Mouse (Mus musculus): Measurements from ENCODE around the gene Slc25a12.

The Slc25a12 gene

DNA sequence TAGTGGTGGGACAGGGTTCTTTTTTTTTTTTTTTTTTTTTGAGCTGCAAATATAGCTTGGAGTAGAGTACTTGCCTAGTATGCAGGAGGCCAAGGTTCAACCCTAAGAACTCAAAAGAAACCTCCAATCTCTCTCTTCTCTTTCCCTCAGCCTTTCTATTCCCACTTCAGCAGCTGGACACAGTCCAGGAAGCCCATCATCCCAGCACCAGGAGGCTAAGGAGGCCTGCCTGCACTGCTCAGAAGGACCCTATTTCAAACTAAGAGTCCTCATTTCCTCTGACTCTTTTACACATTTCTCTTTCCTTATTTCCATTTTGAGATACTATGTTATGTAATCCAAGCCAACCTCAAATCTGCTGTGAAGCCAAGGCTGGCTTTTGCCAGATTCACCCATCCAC, 64.3 kb downstream of the Slc25a12 start:
- no peak for DNase-seq

DNA sequence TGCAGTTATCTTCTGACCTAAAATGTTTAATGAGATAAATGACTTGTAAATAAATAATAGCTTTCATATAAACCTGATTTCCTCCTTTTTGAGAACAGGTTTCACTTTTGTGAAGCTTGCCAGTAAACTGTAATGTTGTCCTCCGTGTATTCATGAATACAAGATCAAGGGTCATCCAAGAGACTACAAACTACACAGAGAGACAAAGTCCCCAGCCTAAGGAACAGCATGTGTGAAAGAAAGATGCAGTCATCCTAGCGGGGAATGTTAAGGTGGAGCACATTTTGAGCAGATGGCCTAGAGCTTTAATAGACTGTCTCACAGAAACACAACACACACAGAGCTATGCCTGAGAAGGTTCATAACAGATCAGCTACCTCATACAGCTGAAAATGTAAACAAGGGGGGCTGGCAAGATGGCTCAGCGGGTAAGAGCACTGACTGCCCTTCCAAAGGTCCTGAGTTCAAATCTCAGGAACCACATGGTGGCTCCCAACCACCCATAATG, 65.3 kb downstream of the Slc25a12 start:
- no peak for DNase-seq

DNA sequence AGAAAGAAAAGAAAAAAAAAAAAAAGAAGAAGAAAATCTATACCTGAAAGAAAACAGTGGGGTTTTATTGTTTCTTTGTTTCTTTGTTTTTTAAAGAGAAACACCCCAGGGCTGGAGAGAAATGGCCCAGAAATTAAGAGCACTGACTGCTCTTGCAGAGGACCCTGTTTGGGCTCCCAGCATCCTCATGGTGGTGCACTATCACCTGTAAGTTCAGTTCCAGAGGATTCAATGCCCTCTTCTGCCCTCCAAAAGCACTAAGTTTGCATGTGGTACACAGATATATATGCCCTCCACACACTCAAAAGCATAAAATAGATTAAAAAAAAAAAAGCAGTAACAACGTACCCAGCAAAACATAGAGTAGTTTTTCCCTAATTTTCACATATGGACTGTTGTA, 68.8 kb downstream of the Slc25a12 start:
- peak; percentile 23 for DNase-seq

DNA sequence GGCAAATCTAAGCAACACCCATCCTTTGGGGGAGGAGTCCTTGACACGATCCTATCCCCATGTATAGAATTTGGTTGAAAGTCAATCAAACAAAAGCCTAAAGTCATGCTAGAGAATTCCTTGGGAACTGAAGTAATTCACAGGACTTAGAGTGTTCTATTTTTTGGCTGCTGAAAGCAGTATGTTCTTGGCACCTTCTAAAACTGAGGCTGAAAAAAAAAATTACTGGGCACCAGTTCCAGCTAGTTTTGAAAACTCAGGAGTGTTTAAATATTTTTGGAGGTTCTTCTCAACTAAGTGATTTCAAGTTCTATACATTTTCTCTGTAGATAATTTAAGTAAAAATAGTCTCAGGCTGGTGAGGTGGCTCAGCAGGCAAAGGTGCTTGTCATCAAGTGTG, 70.0 kb downstream of the Slc25a12 start:
- DNase-seq, result no peak

DNA sequence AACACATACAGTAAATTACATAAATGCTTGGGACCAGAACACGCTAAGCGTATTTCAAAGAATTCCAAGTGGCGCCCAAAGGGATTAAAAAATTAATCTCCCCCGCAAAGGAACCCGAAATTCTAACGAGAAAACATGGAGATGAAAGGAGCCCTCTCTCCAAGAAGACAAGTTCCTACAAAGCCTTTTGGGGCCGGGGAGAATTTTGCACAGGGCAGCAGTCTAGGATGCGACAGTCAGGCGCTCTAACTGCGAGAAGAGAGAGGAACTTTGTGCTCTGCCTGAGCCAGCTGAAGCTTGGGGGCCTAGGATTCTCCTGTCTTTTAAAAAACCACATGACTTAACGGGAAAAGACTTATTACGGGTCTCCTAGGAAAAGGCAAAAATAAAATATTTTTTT, 71.7 kb downstream of the Slc25a12 start:
- DNase-seq, result no peak

DNA sequence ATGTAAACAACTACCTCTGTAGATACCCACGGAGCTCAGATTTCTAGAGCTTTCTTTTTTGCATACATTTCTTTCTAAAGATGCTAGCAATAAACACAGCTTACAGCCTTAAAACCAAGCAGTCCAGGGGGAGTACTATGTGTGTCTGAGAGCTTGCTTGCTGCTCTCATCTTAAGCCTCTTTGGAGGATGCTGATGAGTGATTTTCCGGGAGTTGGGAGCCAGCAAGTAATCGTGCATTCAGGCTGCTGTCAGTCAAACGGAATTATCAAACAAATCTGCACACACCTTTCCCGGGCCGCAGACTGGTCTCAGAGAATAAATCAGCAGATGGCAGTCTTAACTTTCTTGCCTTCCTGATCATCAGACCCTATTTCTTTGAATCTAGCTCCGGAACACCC, 73.1 kb downstream of the Slc25a12 start:
- DNase-seq, result no peak

DNA sequence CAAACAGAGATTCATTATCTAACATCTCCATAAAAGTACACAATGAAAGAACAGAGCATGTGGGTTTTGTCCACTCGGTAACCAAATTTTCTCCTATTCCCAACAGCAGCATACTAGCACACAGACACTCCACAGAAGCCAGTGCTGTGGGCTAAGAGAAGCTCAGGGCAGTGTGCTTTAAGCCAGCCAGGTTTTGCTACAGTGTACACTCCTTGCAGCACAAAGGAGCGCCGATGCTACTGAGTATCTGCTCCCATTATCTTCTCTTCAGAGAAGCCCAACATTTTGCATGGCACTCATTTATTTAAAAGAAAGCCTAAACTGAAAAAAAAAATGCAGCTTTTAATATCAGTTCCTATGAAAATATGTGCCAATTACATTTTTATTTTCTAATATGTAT, 73.6 kb downstream of the Slc25a12 start:
- DNase-seq, result no peak

DNA sequence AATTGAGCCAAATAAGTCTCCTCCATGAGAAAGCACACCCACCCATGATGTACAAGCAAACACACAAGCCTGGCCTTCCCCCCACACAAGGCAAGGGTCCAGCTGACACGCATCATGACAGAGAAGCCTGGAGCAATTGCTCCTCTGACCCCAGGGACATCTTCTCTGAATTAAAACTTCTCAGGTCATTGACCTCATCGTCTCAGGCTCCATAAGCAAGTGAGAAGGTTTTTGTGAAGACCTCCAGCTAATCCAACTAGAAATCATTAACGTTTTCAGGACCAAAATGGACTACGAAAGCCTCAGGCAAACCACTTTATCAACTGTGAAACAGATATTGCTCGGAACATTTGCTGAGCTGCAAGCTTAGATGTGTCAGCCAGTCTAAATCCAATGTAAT, 76.0 kb downstream of the Slc25a12 start:
- no peak for DNase-seq

DNA sequence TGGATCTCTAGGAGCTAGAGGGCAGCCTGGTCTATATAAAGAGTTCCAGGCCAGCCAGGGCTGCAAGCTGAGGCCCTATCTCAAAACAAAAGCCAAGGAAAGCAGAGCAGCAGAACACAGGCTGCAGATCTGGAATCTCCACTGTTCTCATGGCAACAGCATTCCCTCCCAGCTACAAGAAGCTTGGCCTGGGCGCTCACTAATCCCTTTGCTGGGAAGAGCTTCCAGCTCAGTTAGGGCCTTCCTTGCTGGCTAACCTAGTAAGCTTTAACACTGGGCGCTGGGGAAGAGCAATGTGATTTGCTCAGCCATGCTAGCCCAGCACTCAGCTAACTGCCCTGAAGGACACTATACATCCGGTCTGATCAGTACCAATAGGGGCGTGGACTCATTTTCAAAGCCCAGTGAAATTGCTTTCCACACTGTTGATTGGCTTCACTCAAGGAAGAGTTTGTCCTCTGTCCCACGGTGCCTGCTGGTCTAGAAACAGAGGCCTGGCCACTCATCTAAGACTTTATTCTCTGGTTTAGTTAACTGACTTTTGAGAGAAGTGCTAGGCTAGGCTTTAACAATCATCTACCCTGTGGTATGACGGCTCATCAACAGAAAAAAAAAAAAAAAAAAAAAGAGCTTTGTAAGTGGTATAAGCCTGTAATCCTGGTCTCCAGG, 77.3 kb downstream of the Slc25a12 start:
- DNase-seq, result no peak

DNA sequence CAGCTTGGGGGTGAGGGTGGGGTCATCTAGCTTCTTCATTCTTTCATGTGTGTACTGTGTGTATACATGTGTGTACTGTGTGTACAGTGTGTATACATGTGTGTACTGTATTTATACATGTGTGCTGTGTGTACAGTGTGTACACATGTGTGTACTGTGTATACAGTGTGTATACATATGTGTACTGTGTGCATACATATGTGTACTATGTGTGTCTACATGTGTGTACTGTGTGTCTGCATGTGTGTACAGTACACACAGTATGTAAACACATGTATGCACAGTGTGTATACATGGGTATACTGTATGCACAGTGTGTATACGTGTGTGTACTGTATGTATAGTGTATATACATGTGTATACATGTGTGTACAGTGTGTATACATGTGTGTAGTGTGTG, 85.6 kb downstream of the Slc25a12 start:
- DNase-seq, result no peak

DNA sequence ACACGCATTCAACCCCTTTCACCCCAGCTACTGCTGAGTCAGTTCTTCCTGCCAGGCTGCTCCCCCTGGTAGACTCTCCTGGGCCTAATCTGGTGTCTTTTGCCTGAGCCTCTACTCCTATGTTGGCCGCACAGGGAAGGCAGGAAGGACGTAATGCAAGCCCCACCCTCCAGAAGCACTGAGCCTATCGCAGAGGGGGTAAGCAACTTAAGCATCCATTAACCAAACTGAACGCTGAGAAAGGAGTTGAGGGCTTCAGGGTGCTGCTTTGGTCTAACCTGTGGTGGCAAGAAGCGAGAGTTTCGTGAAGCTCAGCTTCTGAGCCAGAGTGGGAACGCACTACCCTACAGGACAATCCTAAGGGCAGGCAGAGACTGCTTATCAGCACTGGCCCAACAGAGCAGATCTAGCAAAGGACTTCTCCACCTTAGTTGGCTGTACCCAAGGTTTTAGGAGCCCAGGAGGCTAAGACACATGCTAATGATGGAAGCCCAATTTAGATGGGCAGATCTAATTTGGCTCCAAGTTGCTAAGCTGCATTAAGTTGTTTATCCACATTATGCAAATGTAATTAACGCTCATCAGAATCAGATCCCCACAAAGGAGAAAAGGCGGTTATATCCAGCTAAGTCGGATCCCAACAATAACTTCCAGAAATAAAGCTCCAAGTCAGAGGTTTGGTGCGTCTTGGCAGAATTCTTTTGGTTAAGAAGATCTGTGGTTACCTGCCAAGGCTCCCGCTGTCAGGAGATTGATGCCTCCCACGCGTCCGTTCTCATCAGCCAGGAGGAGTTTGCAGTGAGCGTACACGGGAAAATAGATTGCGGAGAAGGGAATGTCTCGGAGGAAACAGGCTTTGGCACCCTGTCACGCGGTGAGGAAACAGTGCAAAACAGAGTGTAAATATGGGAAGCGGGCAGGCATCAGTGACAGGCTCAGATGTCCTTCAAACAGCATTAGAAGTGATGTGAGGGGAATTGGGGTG, 88.5 kb downstream of the Slc25a12 start:
- DNase-seq, result no peak

DNA sequence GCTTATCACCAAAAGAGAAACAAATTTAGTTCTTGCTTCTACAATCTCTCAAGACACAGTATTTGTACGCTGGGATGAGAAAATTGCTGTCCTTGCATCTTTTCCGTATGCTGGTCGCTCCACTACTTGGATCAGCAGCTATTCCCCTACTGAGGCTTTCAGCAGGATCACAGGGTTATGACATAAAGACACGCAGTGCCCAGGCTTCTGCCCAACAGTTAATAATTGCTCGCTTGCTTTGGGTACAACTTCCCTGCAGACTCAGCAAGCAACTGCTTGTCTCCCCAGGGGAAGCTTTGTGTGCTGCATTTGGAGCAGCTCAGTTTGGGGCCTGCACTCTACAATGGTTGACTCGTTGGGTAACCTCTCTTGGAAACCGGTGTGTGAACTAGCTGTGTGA, 91.8 kb downstream of the Slc25a12 start:
- no peak for DNase-seq

DNA sequence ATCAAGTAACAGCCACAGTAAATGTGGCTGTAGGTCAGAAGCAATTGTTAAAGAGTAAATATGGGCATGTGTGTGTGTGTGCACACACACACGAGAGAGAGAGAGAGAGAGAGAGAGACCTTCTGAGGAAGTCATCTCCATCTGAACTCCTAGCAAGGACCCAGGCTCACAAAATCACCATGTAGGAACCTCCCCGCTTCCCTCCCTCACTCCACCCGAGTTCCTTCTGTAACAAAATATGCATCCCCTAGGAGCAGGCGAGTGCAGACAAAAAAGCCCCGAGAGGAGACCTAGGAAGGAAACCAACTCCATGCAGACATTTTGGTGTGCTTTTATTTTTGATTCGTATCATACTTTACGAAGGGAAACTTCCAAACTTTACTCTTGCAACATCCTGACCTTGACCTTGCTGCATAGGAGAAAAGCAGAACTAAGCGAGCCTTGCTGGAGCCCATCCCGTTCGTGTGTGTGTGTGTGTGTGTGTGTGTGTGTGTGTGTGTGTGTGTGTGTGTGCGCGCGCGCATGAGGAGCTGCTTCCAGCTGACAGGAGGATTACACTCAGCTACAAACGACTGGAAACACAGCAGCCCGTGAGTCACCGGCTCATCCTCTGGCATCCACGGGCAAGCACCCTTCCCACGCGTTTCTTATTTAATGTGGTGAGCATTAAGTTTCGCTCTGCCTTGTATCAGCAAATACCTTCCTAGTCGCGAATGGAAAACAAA, 93.4 kb downstream of the Slc25a12 start:
- DNase-seq, result peak; percentile 58

DNA sequence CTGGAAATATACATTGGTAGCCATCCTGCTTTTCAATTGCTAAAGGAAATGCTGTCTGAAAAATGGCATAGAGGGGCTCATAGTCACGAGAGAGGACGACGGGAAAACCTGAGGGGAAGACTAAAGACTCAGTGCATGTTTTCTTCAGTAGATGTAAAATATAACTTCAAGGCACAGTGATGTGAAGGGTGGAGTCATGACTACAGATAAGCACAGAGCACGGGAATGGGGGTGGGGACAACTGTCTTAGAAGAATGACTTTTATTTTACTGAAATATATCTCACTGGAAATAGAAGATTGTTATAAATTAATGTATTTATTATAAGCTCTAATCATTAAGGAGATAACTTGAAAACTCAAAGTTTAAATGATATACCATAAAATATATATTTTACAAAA, 97.5 kb downstream of the Slc25a12 start:
- DNase-seq, result no peak

DNA sequence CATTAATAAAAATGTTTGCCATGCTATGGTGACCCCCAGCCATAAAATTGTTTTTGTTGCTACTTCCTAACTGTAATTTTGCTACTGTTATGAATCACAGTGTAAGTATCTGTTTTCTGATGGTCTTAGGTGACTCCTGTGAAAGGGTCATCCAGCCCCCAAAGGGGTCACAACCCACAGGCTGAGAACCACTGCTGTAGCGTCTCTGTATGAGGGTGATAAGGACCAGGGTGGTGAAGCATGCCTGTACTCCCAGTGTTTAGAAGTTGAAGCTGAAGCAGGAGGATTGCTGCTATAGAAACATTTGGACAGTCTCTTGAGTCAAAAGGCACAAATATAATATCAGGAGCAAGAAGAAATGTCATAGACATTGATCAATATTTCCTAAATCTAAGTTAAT, 98.2 kb downstream of the Slc25a12 start:
- DNase-seq, result no peak

DNA sequence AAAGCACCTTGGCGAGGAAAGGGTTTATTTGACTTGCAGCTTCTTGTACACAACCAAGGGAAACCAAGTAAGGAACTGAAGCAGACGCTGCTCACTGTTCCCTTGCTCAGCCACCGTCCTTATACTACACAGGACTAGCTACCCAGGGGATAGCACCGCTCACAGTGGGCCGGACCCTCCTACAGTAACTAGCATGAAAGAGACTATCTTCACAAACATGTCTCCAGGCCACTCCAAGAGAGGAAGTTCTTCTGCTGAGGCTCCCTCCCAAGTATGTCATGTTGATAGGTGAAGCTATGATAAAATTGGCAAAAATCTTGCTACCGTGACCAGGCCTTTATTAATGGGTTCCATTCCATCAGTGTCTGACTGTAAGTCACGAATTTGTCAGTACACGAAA, 98.9 kb downstream of the Slc25a12 start:
- no peak for DNase-seq

DNA sequence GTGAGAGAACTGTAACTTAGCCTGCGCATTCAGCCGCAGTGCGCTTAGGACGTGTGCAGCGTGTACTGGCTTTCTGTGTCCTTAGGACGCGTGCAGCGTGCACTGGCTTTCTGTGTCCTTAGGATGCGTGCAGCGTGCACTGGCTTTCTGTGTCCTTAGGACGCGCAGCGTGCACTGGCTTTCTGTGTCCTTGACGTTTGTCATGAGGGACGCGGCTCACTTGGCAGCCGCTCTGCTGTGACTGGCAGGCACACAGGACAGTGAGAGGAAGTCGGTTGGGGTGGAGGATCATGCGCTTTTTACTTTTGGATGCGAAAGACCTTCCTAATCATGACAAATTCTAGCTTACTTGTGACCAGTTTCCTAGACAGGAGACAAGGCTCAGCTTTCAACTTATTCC, 103.0 kb downstream of the Slc25a12 start:
- no peak for DNase-seq

DNA sequence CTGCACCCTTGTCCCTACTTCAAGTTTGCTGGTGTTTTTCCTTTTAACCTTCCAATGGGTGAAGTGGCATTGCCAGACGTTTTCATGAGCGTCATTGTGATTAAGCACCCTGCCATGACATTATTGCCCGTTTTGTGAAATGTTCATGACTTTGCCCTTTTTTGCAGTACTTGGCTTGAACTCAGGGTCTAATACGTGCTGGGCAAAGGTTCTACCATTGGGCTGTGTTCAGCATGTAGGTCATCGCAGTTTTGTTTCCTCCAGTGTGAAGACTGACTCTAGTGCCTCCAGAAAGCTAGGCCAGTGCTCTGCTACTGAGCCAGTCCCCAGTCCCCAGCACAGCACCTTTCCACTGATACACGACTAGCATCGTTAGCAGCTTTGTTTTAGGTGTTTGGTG, 111.0 kb downstream of the Slc25a12 start:
- no peak for DNase-seq

DNA sequence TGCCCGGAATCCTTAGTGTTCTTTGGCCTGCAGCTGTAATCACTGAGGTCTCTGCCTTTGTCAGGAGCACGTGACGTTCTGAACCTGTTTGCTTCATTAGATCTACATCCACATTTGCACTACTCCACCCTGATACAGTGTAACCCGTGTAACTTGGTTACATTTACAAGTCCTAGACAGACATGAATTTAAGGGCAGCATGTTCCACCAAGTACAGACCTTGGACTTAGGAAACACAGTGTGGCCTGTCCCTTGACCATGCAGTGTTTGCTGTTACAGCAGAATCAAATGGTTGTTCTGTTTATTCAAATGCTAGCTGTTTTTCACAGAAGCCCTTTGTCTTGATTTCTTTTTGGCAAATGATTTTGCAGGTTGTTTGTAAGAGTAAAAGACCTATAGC, 112.7 kb downstream of the Slc25a12 start:
- DNase-seq, result no peak

DNA sequence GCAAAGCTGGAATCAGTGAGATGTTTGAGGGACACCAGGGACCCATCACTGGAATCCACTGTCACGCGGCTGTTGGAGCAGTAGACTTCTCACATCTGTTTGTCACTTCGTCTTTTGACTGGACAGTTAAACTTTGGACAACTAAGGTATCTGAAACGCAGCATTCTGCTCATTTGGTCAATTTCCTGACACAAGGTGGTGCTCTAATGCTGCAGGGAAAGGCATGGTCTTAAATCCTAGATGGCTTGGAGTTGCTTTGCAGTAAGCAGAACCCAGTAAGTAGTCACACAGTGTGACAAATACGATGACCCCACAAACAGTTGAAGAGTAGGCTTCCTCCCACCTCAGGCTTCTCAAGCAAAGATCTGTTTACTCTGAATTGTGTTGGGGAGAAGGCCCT, 116.7 kb downstream of the Slc25a12 start:
- DNase-seq, result no peak

DNA sequence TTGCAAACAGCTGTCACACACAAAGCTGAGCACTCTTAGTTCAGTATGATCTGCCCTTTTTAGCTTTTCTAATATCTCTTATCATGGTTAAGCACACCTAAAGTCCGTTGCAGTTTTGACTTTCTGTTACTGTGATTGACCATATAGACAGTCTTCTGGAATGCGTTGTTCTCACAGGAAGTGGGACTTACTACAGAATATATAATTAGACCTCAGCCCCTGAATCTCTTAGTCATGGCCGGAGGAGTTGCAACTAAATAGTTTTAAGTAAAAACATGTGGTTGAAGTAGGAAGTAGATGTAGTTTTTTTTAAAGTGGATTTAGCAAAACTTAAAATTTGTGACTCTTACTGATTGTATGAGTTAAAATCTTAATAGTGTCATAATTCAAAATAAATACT, 119.5 kb downstream of the Slc25a12 start:
- DNase-seq, result no peak

DNA sequence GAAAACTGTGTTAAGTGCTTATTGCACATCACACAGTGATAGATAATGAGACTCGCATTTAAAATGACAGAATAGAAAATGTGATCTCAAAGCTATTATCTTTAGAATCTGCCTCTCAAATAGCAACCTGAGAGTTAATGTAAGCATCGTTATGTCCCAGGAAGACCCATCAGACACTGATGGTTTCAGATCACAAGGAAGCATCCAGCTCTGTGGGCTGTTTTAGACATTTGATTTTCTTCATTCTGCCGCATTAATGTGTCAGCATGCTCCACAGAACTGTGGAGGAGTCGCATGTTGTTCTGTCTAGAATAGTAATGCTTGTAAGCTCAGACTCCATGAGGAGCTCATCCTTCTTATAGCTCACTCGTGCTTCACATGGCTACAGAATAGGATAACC, 121.5 kb downstream of the Slc25a12 start:
- DNase-seq, result no peak

DNA sequence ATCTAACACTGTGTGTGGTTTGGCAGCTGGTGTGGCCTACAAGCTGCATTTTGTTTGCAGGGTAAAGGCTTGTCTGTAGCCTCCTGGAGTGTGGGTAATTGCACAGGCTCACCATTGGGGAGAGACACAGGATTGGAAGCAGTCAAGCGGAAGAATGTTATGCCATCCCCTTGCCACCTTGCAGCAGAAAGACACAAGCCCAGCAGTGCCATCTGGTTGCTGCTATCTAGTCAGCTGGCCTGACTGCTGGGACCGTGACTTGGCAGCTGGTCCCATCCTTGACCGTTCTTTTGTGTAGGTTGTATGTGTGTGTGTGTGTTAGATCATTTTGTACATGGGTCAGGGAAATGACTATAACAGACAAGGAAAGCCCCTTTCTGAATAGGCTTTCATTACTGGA, 122.1 kb downstream of the Slc25a12 start:
- no peak for DNase-seq

DNA sequence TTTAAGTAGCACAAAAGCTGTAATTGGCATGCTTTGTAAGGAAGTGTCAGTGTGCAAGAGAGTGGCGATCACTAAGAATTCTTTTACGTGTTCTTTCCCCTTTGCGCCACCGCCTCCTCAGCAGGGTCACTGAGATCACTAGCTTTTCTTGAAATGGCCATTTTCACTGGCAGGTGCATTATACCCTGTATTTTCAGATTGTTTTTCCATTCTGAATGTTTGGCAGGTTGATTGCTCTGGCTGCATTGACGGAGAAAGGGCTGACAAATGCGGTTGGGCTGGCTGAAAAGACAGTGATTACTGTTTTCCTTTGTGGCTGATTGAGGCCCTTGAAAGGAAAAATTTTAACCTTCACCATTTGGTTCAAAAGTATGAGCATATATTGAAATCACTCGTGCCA, 122.7 kb downstream of the Slc25a12 start:
- no peak for DNase-seq
